Mouse (Mus musculus) liver, adult 2 months (tissue): ENCODE measurements around the gene Arpc5.

Experiments used
- CTCF ChIP-seq: fragments of 200-500 bp; IDR thresholded peaks from 2 replicates; pipeline ENCODE4 v1.5.1; 2011; ENCODE audit warnings: low read depth, low read length, control low read depth
- POLR2A ChIP-seq: fragments of 200-500 bp; IDR thresholded peaks from 2 replicates; pipeline ENCODE4 v1.6.1; 2011; ENCODE audit warnings: low read length, control low read depth; ENCODE audit not compliant: insufficient read depth; ENCODE audit errors: extremely low read depth

- no peak for TF ChIP-seq CTCF
- no peak for TF ChIP-seq POLR2A
These were observed 50.9 kb downstream of the Arpc5 start for GRCm38 (mm10) chr1:152817027-152817769.
